Mouse (Mus musculus) MEL (cell line): ENCODE results near the gene Zfp740. TPM values are rescaled to one million over a fixed set of nuclear protein-coding genes. Genes with fewer than 3 reads are reported as not detected.

Experiments used
- DNase-seq: peaks from one replicate; pipeline ENCODE4 v3.0.0; 2011; ENCODE audit warnings: low read depth, low spot score
- H3K27ac ChIP-seq: 2 replicates; pipeline ENCODE4 v1.5.1; 2012; ENCODE audit warnings: low read depth, mild to moderate bottlenecking, control low read depth, low read length, moderate library complexity; ENCODE audit not compliant: control insufficient read depth
- H3K27me3 ChIP-seq, 2 experiments: fragments of 150-350 bp in 1 of 2; sonication (generic) in 1 of 2; 2 replicates each; pipeline ENCODE4 v1.6.1; 2012; ENCODE audit warnings: low read length in 2 of 2, mild to moderate bottlenecking in 2 of 2, improper control_type of control experiment in 1 of 2, moderate library complexity in 1 of 2; ENCODE audit not compliant: insufficient read depth in 2 of 2, control insufficient read depth in 1 of 2
- H3K36me3 ChIP-seq, 2 experiments: 2 replicates each; pipeline ENCODE4 v1.6.1; 2012 to 2014; ENCODE audit warnings: low read length in 2 of 2, improper control_type of control experiment in 1 of 2, inconsistent platforms in 1 of 2, mild to moderate bottlenecking in 1 of 2; ENCODE audit not compliant: insufficient read depth in 2 of 2, control insufficient read depth in 1 of 2
- H3K4me1 ChIP-seq, 2 experiments: fragments of 150-350 bp in 1 of 2; sonication (generic) in 1 of 2; 2 replicates each; pipeline ENCODE4 v1.6.1; 2012; ENCODE audit warnings: low read length in 2 of 2, improper control_type of control experiment in 1 of 2, mild to moderate bottlenecking in 1 of 2; ENCODE audit not compliant: insufficient read depth in 2 of 2, control insufficient read depth in 1 of 2
- H3K4me3 ChIP-seq, 2 experiments: fragments of 150-350 bp in 1 of 2; sonication (generic) in 1 of 2; 2 replicates each; pipeline ENCODE4 v1.5.1; 2012; ENCODE audit warnings: low read depth in 2 of 2, low read length in 2 of 2, mild to moderate bottlenecking in 2 of 2, moderate library complexity in 2 of 2, control low read depth in 1 of 2, improper control_type of control experiment in 1 of 2; ENCODE audit not compliant: control insufficient read depth in 1 of 2, insufficient read depth in 1 of 2
- H3K79me2 ChIP-seq: 2 replicates; pipeline ENCODE4 v1.6.1; 2012; ENCODE audit warnings: mild to moderate bottlenecking, low read length, moderate library complexity; ENCODE audit not compliant: control insufficient read depth, poor library complexity, insufficient read depth
- H3K9ac ChIP-seq: 2 replicates; pipeline ENCODE4 v1.6.1; 2012; ENCODE audit warnings: low read depth, mild to moderate bottlenecking, control low read depth, low read length, moderate library complexity; ENCODE audit not compliant: control insufficient read depth, poor library complexity, severe bottlenecking
- H3K9me3 ChIP-seq: fragments of 150-350 bp; sonication (generic); replicated peaks from 2 replicates; pipeline ENCODE4 v1.6.1; 2012; ENCODE audit warnings: mild to moderate bottlenecking, low read length, improper control_type of control experiment, moderate library complexity; ENCODE audit not compliant: insufficient read depth
- BHLHE40 ChIP-seq: IDR thresholded peaks from 2 replicates; pipeline ENCODE4 v1.6.1; 2012; ENCODE audit warnings: low read depth, mild to moderate bottlenecking, inconsistent platforms, low read length, improper control_type of control experiment, borderline replicate concordance
- CHD2 ChIP-seq: IDR thresholded peaks from 2 replicates; pipeline ENCODE4 v1.6.1; 2011; ENCODE audit warnings: low read length, improper control_type of control experiment
- E2F4 ChIP-seq: IDR thresholded peaks from 2 replicates; pipeline ENCODE4 v1.6.1; 2011; ENCODE audit warnings: low read depth, low read length, improper control_type of control experiment, borderline replicate concordance
- EP300 ChIP-seq, 2 experiments: IDR thresholded peaks; 2 replicates each; pipeline ENCODE4 v1.6.1; 2011; ENCODE audit warnings: improper control_type of control experiment in 2 of 2, low read length in 2 of 2, low read depth in 1 of 2, mild to moderate bottlenecking in 1 of 2
- ETS1 ChIP-seq: IDR thresholded peaks from 2 replicates; pipeline ENCODE4 v1.6.1; 2012; ENCODE audit warnings: low read depth, mild to moderate bottlenecking, inconsistent platforms, low read length, improper control_type of control experiment, moderate library complexity
- GABPA ChIP-seq: IDR thresholded peaks from 2 replicates; pipeline ENCODE4 v1.6.1; 2012; ENCODE audit warnings: low read depth, mild to moderate bottlenecking, inconsistent platforms, low read length, improper control_type of control experiment, moderate library complexity
- GATA1 ChIP-seq: IDR thresholded peaks from 2 replicates; pipeline ENCODE4 v1.6.1; 2011; ENCODE audit warnings: low read depth, low read length, improper control_type of control experiment
- HCFC1 ChIP-seq: IDR thresholded peaks from 2 replicates; pipeline ENCODE4 v1.6.1; 2012; ENCODE audit warnings: low read depth, mild to moderate bottlenecking, inconsistent platforms, low read length, improper control_type of control experiment, moderate library complexity
- MAFK ChIP-seq: IDR thresholded peaks from 2 replicates; pipeline ENCODE4 v1.6.1; 2011; ENCODE audit warnings: low read depth, mild to moderate bottlenecking, low read length, improper control_type of control experiment, borderline replicate concordance
- MAX ChIP-seq: IDR thresholded peaks from 2 replicates; pipeline ENCODE4 v1.6.1; 2011; ENCODE audit warnings: low read length, improper control_type of control experiment
- MEF2A ChIP-seq: IDR thresholded peaks from 2 replicates; pipeline ENCODE4 v1.6.1; 2014; ENCODE audit warnings: low read depth, mild to moderate bottlenecking, inconsistent platforms, low read length, improper control_type of control experiment; ENCODE audit not compliant: poor library complexity, insufficient replicate concordance, severe bottlenecking; ENCODE audit errors: extremely low read depth
- MYB ChIP-seq: IDR thresholded peaks from 2 replicates; pipeline ENCODE4 v1.6.1; 2011; ENCODE audit warnings: mild to moderate bottlenecking, low read depth, low read length, improper control_type of control experiment
- NRF1 ChIP-seq: IDR thresholded peaks from 2 replicates; pipeline ENCODE4 v1.6.1; 2014; ENCODE audit warnings: low read depth, mild to moderate bottlenecking, inconsistent platforms, low read length, improper control_type of control experiment, moderate library complexity; ENCODE audit not compliant: poor library complexity, insufficient read depth, severe bottlenecking
- POLR2AphosphoS2 ChIP-seq: IDR thresholded peaks from 2 replicates; pipeline ENCODE4 v1.6.1; 2011; ENCODE audit warnings: low read length, improper control_type of control experiment
- RCOR1 ChIP-seq: IDR thresholded peaks from 2 replicates; pipeline ENCODE4 v1.6.1; 2012; ENCODE audit warnings: low read depth, mild to moderate bottlenecking, inconsistent platforms, low read length, improper control_type of control experiment
- SMC3 ChIP-seq: IDR thresholded peaks from 2 replicates; pipeline ENCODE4 v1.6.1; 2011; ENCODE audit warnings: low read depth, low read length, improper control_type of control experiment
- TAL1 ChIP-seq: IDR thresholded peaks from 2 replicates; pipeline ENCODE4 v1.6.1; 2012; ENCODE audit warnings: mild to moderate bottlenecking, inconsistent platforms, low read length, moderate library complexity, mixed read lengths
- TBP ChIP-seq: IDR thresholded peaks from 2 replicates; pipeline ENCODE4 v1.8.0; 2011; ENCODE audit warnings: low read depth, low read length, improper control_type of control experiment
- TCF12 ChIP-seq: IDR thresholded peaks from 2 replicates; pipeline ENCODE4 v1.6.1; 2014; ENCODE audit warnings: low read depth, mild to moderate bottlenecking, inconsistent platforms, low read length, improper control_type of control experiment, moderate library complexity
- UBTF ChIP-seq: IDR thresholded peaks from 2 replicates; pipeline ENCODE4 v1.6.1; 2012; ENCODE audit warnings: low read depth, mild to moderate bottlenecking, inconsistent platforms, low read length, improper control_type of control experiment, moderate library complexity, borderline replicate concordance; ENCODE audit not compliant: insufficient read depth
- USF2 ChIP-seq, 2 experiments: IDR thresholded peaks; 2 replicates each; pipeline ENCODE4 v1.6.1; 2011 to 2012; ENCODE audit warnings: improper control_type of control experiment in 2 of 2, low read length in 2 of 2, borderline replicate concordance in 1 of 2, inconsistent platforms in 1 of 2, low read depth in 1 of 2, mild to moderate bottlenecking in 1 of 2; ENCODE audit not compliant: insufficient read depth in 1 of 2
- ZMIZ1 ChIP-seq: IDR thresholded peaks from 2 replicates; pipeline ENCODE4 v1.6.1; 2012; ENCODE audit warnings: low read depth, mild to moderate bottlenecking, inconsistent platforms, low read length, improper control_type of control experiment, moderate library complexity
- ZNF384 ChIP-seq: IDR thresholded peaks from 2 replicates; pipeline ENCODE4 v1.6.1; 2012; ENCODE audit warnings: low read depth, mild to moderate bottlenecking, inconsistent platforms, low read length, improper control_type of control experiment
- polyA plus RNA-seq, 2 experiments: library from polyadenylated mRNA; stranded (reverse) in 1 of 2; unstranded in 1 of 2; fragments of >175 nt in 1 of 2; fragments of >200 nt in 1 of 2; gene quantifications; 2 replicates each; pipeline versions ENCODE4 v1.2.1 to v1.2.4; 2012; ENCODE audit warnings: low replicate concordance in 2 of 2, low read depth in 1 of 2; ENCODE audit not compliant: insufficient read length in 2 of 2, insufficient read depth in 1 of 2, missing spikeins in 1 of 2
- total RNA-seq: library from RNA; depleted of rRNA; stranded (reverse); fragments of 300-350 nt; gene quantifications from 2 replicates; pipeline ENCODE4 v1.2.3, GENCODE M21; 2012

Zfp740 gene
- total and polyA plus RNA-seq, 3 experiments: 39.9 to 50.1 TPM; not detected in 1

- no peak overlapping the region for H3K4me3 ChIP-seq
- H3K36me3 ChIP-seq: no peaks in the 10 kb centered on the region
- H3K4me1 ChIP-seq: 0 out of 4 replicates have a peak, but pooled peaks cover 0 to 7% of the 10 kb centered on the region in 2 experiments
- TF ChIP-seq ZNF384: no peak
- TF ChIP-seq TAL1: no peak
- TF ChIP-seq SMC3: no peak
- no peak for TF ChIP-seq POLR2AphosphoS2
- no peak for TF ChIP-seq EP300 (IDR thresholded peaks at IDR 0.05; ENCODE audit: low read depth in 1 of 2, low read length in 2 of 2)
- no peak for TF ChIP-seq MEF2A
- TF ChIP-seq E2F4: no peak
- no peak for TF ChIP-seq ETS1
- no peak for TF ChIP-seq GATA1
- TF ChIP-seq NRF1: no peak
- no peak for TF ChIP-seq MYB
- TF ChIP-seq CHD2: no peak
- TF ChIP-seq MAX: no peak
- no peak for TF ChIP-seq HCFC1
- no peak for TF ChIP-seq TBP
- no peak for TF ChIP-seq USF2 (IDR thresholded peaks at IDR 0.05; ENCODE audit: borderline replicate concordance in 1 of 2, insufficient read depth in 1 of 2, low read depth in 1 of 2, low read length in 2 of 2)
- no peak for TF ChIP-seq GABPA
- TF ChIP-seq ZMIZ1: no peak
- no peak for TF ChIP-seq MAFK
- TF ChIP-seq UBTF: no peak
- H3K79me2 ChIP-seq: no peaks in the 10 kb centered on the region
- no peak overlapping the region for H3K9ac ChIP-seq
- no peak for DNase-seq
- no peaks in the 10 kb centered on the region for H3K9me3 ChIP-seq
- H3K27me3 ChIP-seq: no peaks in the 10 kb centered on the region
- no peak overlapping the region for H3K27ac ChIP-seq
Observed at GRCm38 (mm10) chr15:102188883-102189282, 14.2 kb upstream of the Zfp740 start.

GRCm38 (mm10) chr15:102191699-102192098 lies 11.3 kb upstream of the Zfp740 start:
- H3K27me3 ChIP-seq: no peaks in the 10 kb centered on the region
- H3K36me3 ChIP-seq: peaks cover 0 to 13% of the 10 kb centered on the region in 2 experiments; a peak in 2 of 4 replicates
- H3K9ac ChIP-seq: no peak overlapping the region
- H3K27ac ChIP-seq: no peak overlapping the region
- peaks cover 11 to 20% of the 10 kb centered on the region in 2 experiments for H3K4me1 ChIP-seq
- no peaks in the 10 kb centered on the region for H3K79me2 ChIP-seq
- no peaks in the 10 kb centered on the region for H3K9me3 ChIP-seq
- TF ChIP-seq RCOR1: no peak
- no peak for TF ChIP-seq BHLHE40
- no peak for TF ChIP-seq TCF12
- TF ChIP-seq E2F4: no peak
- no peak for TF ChIP-seq ZNF384
- no peak for DNase-seq
- no peak overlapping the region for H3K4me3 ChIP-seq
